ENCODE assay signal across 1 mouse cellular context in the genomic region with DNA sequence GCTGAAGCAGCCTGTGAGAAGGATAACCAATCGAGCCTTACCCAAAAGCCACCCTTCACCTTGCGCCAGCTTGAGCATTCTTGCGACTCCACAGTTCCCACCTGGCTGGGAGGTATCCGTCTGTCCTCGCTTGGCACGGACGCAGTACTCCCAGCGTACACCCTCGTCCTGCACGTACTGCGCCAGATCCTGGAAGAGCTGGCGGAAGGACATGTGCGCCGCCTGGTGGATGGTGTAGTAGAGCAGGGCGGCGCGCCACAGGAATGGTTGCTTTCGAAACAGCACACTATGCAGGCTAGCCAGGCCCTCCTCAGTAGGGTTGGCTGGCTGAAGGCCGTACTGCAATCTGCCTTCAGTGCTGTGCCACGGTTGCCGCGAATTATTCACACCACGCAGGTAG.
TF ChIP-seq lines count a peak whose summit lies in the region.

No protein-coding gene starts in this region.

TF ChIP-seq in MEL, 35 proteins besides CTCF, POLR2A, EP300 and RAD21 (continued from another document):
- peak; percentile 63 for TF ChIP-seq SMC3 (IDR thresholded peaks at IDR 0.05; ENCODE audit: low read depth, low read length)
